Mouse (Mus musculus): ENCODE measurements at regions not wholly inside any gene's neighbourhood (a gene's known extent, or its start where the extent isn't known, plus 50 kb on each side); places are given as distances from the start of the nearest gene placed in this dataset.

- no peak overlapping the region for H3K27ac ChIP-seq
- H3K36me3 ChIP-seq, result no peaks in the 10 kb centered on the region
- WGBS, result 61% methylated on average over 4 of the region's 4 CpGs
- H3K4me1 ChIP-seq, result no peaks in the 10 kb centered on the region
- no peak overlapping the region for H3K4me3 ChIP-seq (replicated peaks)
- H3K9ac ChIP-seq, result no peak overlapping the region
- H3K27me3 ChIP-seq, result no peaks in the 10 kb centered on the region
- H3K4me2 ChIP-seq, result no peak overlapping the region
- no peaks in the 10 kb centered on the region for H3K9me3 ChIP-seq (replicated peaks)
- ATAC-seq (replicated peaks; ENCODE audit: low FRiP score), result no peak
Measured at GRCm38 (mm10) chr13:31393421-31394215, 162.3 kb upstream of the Foxq1 start.

DNA sequence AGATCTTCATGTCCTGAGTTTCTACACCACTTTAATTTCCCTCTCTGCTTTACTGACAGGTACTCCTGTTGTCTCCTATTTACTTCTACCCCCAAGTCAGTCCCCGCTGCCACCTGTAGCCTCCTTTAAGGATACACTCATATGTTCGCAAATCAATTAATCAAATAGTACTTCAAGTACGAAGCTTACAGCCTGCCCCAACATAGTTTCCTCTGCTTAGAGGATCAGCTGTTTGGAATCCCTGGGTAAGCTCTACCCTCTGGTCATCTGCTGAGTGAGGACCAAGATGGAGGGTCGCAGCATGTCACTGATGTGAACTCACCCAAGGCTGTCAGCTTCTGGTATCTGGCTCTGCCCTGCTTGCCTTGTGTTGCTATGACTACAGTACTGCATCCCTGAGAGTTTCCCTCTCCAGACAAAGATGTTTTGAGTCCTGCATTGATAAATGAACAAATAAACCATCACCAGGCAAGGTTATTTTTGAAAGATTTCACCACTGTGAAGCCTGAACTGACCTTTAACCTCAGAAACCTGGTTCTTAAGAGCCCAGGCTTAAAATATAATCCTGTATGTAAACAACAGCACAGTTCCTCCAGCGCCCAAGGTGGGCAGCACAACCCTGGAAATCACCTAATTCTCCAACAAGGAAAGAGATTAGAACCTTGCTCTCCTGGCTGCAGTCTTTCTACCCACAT lies 159.6 kb upstream of the Foxq1 start:
- Histone ChIP-seq H3K9ac (no peak overlapping the region), H3K4me2 (no peak overlapping the region), H3K27me3 (no peaks in the 10 kb centered on the region), H3K27ac (no peak overlapping the region), H3K9me3 (replicated peaks) (no peaks in the 10 kb centered on the region), H3K4me1 (no peaks in the 10 kb centered on the region), H3K4me3 (replicated peaks) (no peak overlapping the region), H3K36me3 (no peaks in the 10 kb centered on the region)
- 80% methylated on average over 5 of the region's 5 CpGs for WGBS
- no peak for ATAC-seq (replicated peaks; ENCODE audit: low FRiP score)

DNA sequence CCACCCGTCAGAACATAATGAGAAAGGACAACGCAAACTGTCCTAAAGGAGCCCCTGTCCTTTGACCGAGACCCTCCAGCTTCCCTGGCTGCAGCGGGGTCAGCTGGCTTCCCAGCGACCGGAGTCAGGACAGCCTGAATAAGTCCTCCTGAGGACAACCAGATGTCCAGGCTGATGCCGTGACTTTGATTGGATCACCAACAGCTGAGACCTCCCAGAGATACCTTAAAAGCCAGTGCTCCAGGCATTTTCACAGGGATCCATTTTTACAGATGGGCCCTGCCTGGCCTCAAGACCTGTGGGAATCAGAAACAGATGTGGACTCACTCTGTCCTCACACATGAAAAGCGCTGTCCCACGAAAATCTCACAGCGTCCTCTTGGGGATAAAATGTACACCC lies 158.7 kb upstream of the Foxq1 start:
- WGBS, result 62% methylated on average over 10 of the region's 10 CpGs
- ATAC-seq (replicated peaks; ENCODE audit: low FRiP score), result no peak
- Histone ChIP-seq H3K4me3 (replicated peaks) (no peak overlapping the region), H3K27me3 (no peaks in the 10 kb centered on the region), H3K9me3 (replicated peaks) (no peaks in the 10 kb centered on the region), H3K36me3 (no peaks in the 10 kb centered on the region), H3K27ac (no peak overlapping the region), H3K4me2 (no peak overlapping the region), H3K9ac (no peak overlapping the region), H3K4me1 (no peaks in the 10 kb centered on the region)

- H3K27ac ChIP-seq, result no peak overlapping the region
- WGBS, result 90% methylated on average over 2 of the region's 2 CpGs
- no peak overlapping the region for H3K4me3 ChIP-seq (replicated peaks)
Measured at GRCm38 (mm10) chr13:31400401-31400800, 155.5 kb upstream of the Foxq1 start.

DNA sequence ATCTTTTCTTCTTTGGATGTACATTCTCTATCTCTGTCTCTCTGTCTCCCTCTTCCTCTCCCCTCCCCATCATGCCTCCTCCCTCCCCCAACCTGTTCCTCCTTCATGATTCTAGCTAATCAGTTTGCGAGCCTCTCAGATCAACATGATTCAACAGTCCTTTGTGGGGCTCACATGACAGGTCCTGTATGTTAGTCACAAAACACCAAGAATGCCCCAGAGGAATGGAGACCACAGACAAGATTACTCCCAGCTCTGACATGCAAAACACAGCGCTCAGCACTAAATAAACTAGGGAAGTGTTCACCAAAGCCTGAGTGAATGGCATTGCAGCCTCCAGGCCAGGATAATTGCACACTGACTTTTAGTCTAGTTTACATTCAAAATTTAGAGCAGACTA lies 150.6 kb upstream of the Foxq1 start:
- Histone ChIP-seq H3K27me3 (no peaks in the 10 kb centered on the region), H3K9me3 (replicated peaks) (no peaks in the 10 kb centered on the region), H3K27ac (no peak overlapping the region), H3K9ac (no peak overlapping the region), H3K4me2 (no peak overlapping the region), H3K4me3 (replicated peaks) (no peak overlapping the region), H3K36me3 (no peaks in the 10 kb centered on the region), H3K4me1 (no peaks in the 10 kb centered on the region)
- WGBS, result 82% methylated on average over 2 of the region's 2 CpGs
- ATAC-seq (replicated peaks; ENCODE audit: low FRiP score), result no peak

More at GRCm38 (mm10) chr13:31400401-31400800, 155.5 kb upstream of the Foxq1 start:
- Histone ChIP-seq H3K9me3 (replicated peaks) (no peaks in the 10 kb centered on the region), H3K4me1 (no peaks in the 10 kb centered on the region), H3K27me3 (no peaks in the 10 kb centered on the region), H3K4me2 (no peak overlapping the region), H3K36me3 (no peaks in the 10 kb centered on the region), H3K9ac (no peak overlapping the region)
- ATAC-seq (replicated peaks; ENCODE audit: low FRiP score), result no peak

GRCm38 (mm10) chr13:31408439-31409122 lies 147.4 kb upstream of the Foxq1 start:
- Histone ChIP-seq H3K4me2 (no peak overlapping the region), H3K27ac (no peak overlapping the region), H3K9me3 (replicated peaks) (no peaks in the 10 kb centered on the region), H3K36me3 (no peaks in the 10 kb centered on the region), H3K4me1 (no peaks in the 10 kb centered on the region), H3K27me3 (no peaks in the 10 kb centered on the region), H3K4me3 (replicated peaks) (no peak overlapping the region), H3K9ac (no peak overlapping the region)
- ATAC-seq (replicated peaks; ENCODE audit: low FRiP score), result no peak
- WGBS, result 52% methylated on average over 10 of the region's 10 CpGs

GRCm38 (mm10) chr13:31409123-31409513 lies 146.8 kb upstream of the Foxq1 start:
- no peak overlapping the region for H3K4me2 ChIP-seq
- no peak overlapping the region for H3K4me3 ChIP-seq (replicated peaks)
- H3K27ac ChIP-seq, result no peak overlapping the region
- 73% methylated on average over 2 of the region's 2 CpGs for WGBS
- ATAC-seq (replicated peaks; ENCODE audit: low FRiP score), result no peak
- no peaks in the 10 kb centered on the region for H3K4me1 ChIP-seq
- no peak overlapping the region for H3K9ac ChIP-seq
- H3K27me3 ChIP-seq, result no peaks in the 10 kb centered on the region
- H3K36me3 ChIP-seq, result no peaks in the 10 kb centered on the region
- H3K9me3 ChIP-seq (replicated peaks), result no peaks in the 10 kb centered on the region

GRCm38 (mm10) chr13:31421556-31421955 lies 134.4 kb upstream of the Foxq1 start:
- Histone ChIP-seq H3K36me3 (no peaks in the 10 kb centered on the region), H3K9me3 (replicated peaks) (no peaks in the 10 kb centered on the region), H3K4me2 (no peak overlapping the region), H3K4me3 (replicated peaks) (no peak overlapping the region), H3K9ac (no peak overlapping the region), H3K27ac (no peak overlapping the region), H3K4me1 (no peaks in the 10 kb centered on the region), H3K27me3 (no peaks in the 10 kb centered on the region)
- 93% methylated on average over 5 of the region's 5 CpGs for WGBS
- no peak for ATAC-seq (replicated peaks; ENCODE audit: low FRiP score)

DNA sequence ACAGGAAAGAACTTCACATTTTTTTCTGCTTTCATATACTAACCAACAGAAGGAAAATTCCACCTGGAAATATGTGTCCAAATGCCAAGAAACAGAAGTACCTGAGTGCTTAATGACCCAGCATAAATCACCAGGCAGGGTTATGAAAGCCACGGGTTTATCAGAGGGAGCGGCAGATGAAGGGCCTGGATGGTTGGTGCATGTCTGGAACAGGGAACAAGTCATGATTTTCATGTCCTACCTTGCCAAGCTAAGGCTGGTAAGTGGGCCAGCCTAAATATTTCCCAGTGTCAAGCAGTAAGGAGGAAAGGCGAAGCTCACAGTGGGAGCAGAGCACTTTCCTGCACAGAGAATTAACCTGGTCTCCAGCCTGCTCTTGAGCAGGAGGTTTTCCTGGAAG lies 132.3 kb upstream of the Foxq1 start:
- Histone ChIP-seq H3K27ac (no peak overlapping the region), H3K4me3 (replicated peaks) (no peak overlapping the region), H3K9ac (no peak overlapping the region), H3K27me3 (no peaks in the 10 kb centered on the region), H3K36me3 (no peaks in the 10 kb centered on the region), H3K9me3 (replicated peaks) (no peaks in the 10 kb centered on the region), H3K4me2 (no peak overlapping the region), H3K4me1 (no peaks in the 10 kb centered on the region)
- no peak for ATAC-seq (replicated peaks; ENCODE audit: low FRiP score)
- 64% methylated on average over 3 of the region's 3 CpGs for WGBS

GRCm38 (mm10) chr13:31425825-31426500 lies 130.0 kb upstream of the Foxq1 start:
- no peaks in the 10 kb centered on the region for H3K9me3 ChIP-seq (replicated peaks)
- H3K36me3 ChIP-seq, result no peaks in the 10 kb centered on the region
- 74% methylated on average over 7 of the region's 7 CpGs for WGBS
- no peak overlapping the region for H3K4me3 ChIP-seq (replicated peaks)
- no peak overlapping the region for H3K9ac ChIP-seq
- no peak for ATAC-seq (replicated peaks; ENCODE audit: low FRiP score)
- no peaks in the 10 kb centered on the region for H3K4me1 ChIP-seq
- no peak overlapping the region for H3K27ac ChIP-seq
- H3K4me2 ChIP-seq, result no peak overlapping the region
- H3K27me3 ChIP-seq, result no peaks in the 10 kb centered on the region

- H3K4me2 ChIP-seq, result no peak overlapping the region
- 0 out of 2 replicates have a peak, but pooled peaks have one; percentile 22 for ATAC-seq (replicated peaks; ENCODE audit: low FRiP score)
- no peaks in the 10 kb centered on the region for H3K27me3 ChIP-seq
- no peak overlapping the region for H3K4me3 ChIP-seq (replicated peaks)
- H3K9ac ChIP-seq, result no peak overlapping the region
- no peaks in the 10 kb centered on the region for H3K9me3 ChIP-seq (replicated peaks)
- H3K4me1 ChIP-seq, result 0 out of 2 replicates have a peak, but pooled peaks cover 3% of the 10 kb centered on the region
- 41% methylated on average over 7 of the region's 7 CpGs for WGBS
- no peak overlapping the region for H3K27ac ChIP-seq
- H3K36me3 ChIP-seq, result no peaks in the 10 kb centered on the region
Measured at GRCm38 (mm10) chr13:31436434-31436833, 119.5 kb upstream of the Foxq1 start.

Data from kidney, embryonic 15.5 days (tissue).